Mouse (Mus musculus): ENCODE results near the gene Timp2. TPM values are rescaled to one million over a fixed set of nuclear protein-coding genes. Genes with fewer than 3 reads are reported as not detected.
A peak's percentile ranks its signal among the peaks of the same experiment; 100 is the strongest.
"Not testable (repeated sequence)": the region's sequence is repeated elsewhere in the genome, so short reads cannot be mapped to it uniquely, and the experiment has no call there.

Timp2 gene
- polyA plus RNA-seq, 1 experiment from 2014 or later = 57.5 TPM

GRCm38 (mm10) chr11:118307962-118308361, 47.6 kb downstream of the Timp2 start:
- not testable (repeated sequence) for H3K4me2 ChIP-seq; H3K4me3 ChIP-seq; ATAC-seq (ENCODE audit: low read depth); H3K27me3 ChIP-seq; H3K27ac ChIP-seq (replicated peaks); H3K9ac ChIP-seq; H3K9me3 ChIP-seq; H3K4me1 ChIP-seq (replicated peaks)
- WGBS = 83% methylated on average over 2 of the region's 2 CpGs
- H3K36me3 ChIP-seq = peaks cover 46% of the 10 kb centered on the region

DNA sequence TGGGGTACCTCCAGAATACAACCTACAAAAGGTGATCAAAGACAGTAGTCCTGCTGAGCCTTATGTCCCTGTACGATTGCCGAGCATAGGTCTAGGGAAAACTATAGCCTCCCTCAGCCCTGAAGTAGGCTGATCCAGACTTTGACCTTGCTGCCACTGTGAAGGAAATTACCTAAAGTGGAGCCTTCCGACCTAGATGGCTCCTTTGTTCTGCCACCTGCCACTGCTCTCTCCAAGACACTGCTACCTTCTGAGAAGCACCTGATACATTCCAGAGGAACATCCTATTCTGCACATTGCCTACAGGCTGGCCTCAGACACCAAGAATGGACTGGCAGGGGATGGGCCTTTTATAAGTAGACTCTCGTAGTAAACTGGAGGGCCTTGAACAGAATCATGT, 51.6 kb downstream of the Timp2 start:
- ATAC-seq (ENCODE audit: low read depth); H3K27ac ChIP-seq (replicated peaks); H3K9ac ChIP-seq; H3K27me3 ChIP-seq; H3K4me2 ChIP-seq; H3K4me3 ChIP-seq; H3K9me3 ChIP-seq; H3K4me1 ChIP-seq (replicated peaks): not testable (repeated sequence)
- 92% methylated on average over 4 of the region's 4 CpGs for WGBS
- peaks cover 31% of the 10 kb centered on the region for H3K36me3 ChIP-seq

GRCm38 (mm10) chr11:118298810-118299209, 56.7 kb downstream of the Timp2 start:
- Histone ChIP-seq H3K4me2 (no peak overlapping the region), H3K4me1 (replicated peaks) (no peaks in the 10 kb centered on the region), H3K27ac (replicated peaks) (no peak overlapping the region), H3K9ac (no peak overlapping the region), H3K4me3 (no peak overlapping the region), H3K36me3 (peaks cover 20% of the 10 kb centered on the region), H3K9me3 (no peaks in the 10 kb centered on the region), H3K27me3 (no peaks in the 10 kb centered on the region)
- WGBS = 81% methylated on average over 2 of the region's 2 CpGs
- ATAC-seq (ENCODE audit: low read depth) = no peak

DNA sequence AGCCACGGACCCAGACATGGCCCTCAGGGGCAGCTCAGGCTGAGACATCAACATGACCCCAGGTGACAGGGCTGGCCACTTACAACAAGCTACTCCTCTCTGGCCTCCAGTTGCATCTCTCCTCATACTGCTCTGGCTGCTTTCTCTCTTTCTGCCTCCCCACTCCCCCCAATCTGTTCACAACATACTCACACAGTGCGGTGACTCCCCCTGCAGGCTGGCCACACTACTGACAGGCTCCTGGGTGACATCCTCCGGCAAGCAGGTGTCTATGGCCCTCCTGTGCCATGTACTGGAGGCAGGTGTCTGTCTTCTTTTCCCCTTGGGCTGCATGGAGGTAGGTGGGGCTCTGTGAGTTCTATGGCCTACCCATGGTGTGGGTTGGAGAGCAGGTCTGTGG, 57.6 kb downstream of the Timp2 start:
- 87% methylated on average over 3 of the region's 3 CpGs for WGBS
- Histone ChIP-seq H3K4me3 (no peak overlapping the region), H3K27ac (replicated peaks) (no peak overlapping the region), H3K27me3 (no peaks in the 10 kb centered on the region), H3K4me1 (replicated peaks) (no peaks in the 10 kb centered on the region), H3K9ac (no peak overlapping the region), H3K9me3 (no peaks in the 10 kb centered on the region), H3K36me3 (peaks cover 13% of the 10 kb centered on the region), H3K4me2 (no peak overlapping the region)
- ATAC-seq (ENCODE audit: low read depth) = no peak

DNA sequence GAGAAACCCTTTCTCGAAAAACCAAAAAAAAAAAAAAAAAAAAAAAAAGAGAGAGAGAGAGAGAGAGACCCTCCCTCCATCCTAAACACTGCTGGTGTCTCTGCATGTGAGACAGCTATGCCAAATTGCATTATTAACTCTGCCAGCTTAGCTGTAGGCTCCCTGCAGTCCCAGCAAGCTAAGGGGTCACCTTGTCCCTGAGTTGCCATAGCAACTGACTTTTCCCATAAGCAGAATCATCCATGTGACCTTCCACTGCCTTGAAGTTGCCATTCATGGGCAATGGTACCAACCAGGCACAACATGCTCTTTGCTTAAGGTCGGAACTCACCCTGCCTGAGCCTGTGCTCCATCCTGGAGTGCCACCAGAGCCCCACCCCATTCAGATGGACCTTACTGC, 60.5 kb downstream of the Timp2 start:
- Histone ChIP-seq H3K9ac (no peak overlapping the region), H3K27ac (replicated peaks) (no peak overlapping the region), H3K4me3 (no peak overlapping the region), H3K4me2 (no peak overlapping the region), H3K36me3 (no peaks in the 10 kb centered on the region), H3K4me1 (replicated peaks) (peaks cover 10% of the 10 kb centered on the region), H3K9me3 (no peaks in the 10 kb centered on the region), H3K27me3 (no peaks in the 10 kb centered on the region)
- 83% methylated on average over 1 of the region's 2 CpGs for WGBS
- ATAC-seq (ENCODE audit: low read depth) = no peak

DNA sequence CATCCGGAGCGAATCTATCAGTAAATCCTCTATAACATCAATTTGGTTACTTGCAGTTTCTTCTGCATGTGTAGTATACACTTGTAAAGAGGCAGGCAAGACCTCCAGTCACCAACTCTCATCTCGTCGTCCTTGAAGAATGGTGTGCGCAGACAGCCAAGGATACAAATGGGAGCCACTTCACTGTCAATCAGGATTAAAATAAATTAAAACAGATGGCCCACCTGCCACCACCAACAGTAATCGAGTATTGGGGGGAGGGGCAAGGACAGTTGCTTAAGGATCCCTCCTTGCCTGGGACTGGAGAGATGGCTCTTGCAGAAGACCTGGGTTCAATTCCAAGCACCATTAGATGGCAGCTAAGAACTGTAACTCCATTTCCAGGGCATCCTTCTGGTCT, 62.9 kb downstream of the Timp2 start:
- H3K36me3 ChIP-seq = 0 out of 2 replicates have a peak, but pooled peaks cover 2% of the 10 kb centered on the region
- no peak overlapping the region for H3K4me2 ChIP-seq
- WGBS = 78% methylated on average over 6 of the region's 6 CpGs
- no peak overlapping the region for H3K27ac ChIP-seq (replicated peaks)
- no peaks in the 10 kb centered on the region for H3K9me3 ChIP-seq
- H3K4me1 ChIP-seq (replicated peaks) = peaks cover 21% of the 10 kb centered on the region
- H3K4me3 ChIP-seq = no peak overlapping the region
- H3K9ac ChIP-seq = no peak overlapping the region
- ATAC-seq (ENCODE audit: low read depth) = no peak
- no peaks in the 10 kb centered on the region for H3K27me3 ChIP-seq

GRCm38 (mm10) chr11:118289999-118290889, 65.3 kb downstream of the Timp2 start, which contains the start of gene Usp36:
Usp36 (minus strand) TSS chr11:118290244.
- H3K9ac ChIP-seq = peak within 1 kb of the TSS; percentile 86
- H3K36me3 ChIP-seq = peaks cover 26% of the 10 kb centered on the region
- H3K4me2 ChIP-seq = peak within 1 kb of the TSS; percentile 83
- H3K4me1 ChIP-seq (replicated peaks) = peaks cover 21% of the 10 kb centered on the region
- peak; percentile 99 for ATAC-seq (ENCODE audit: low read depth)
- peak within 1 kb of the TSS; percentile 93 for H3K27ac ChIP-seq (replicated peaks)
- no peaks in the 10 kb centered on the region for H3K27me3 ChIP-seq
- no peaks in the 10 kb centered on the region for H3K9me3 ChIP-seq
- WGBS = under 1% methylated on average over 68 of the region's 68 CpGs
- H3K4me3 ChIP-seq = peak within 1 kb of the TSS; percentile 66

- peak; percentile 28 for ATAC-seq (ENCODE audit: low read depth)
- peak overlapping the region; percentile 75 for H3K27ac ChIP-seq (replicated peaks)
- peaks cover 33% of the 10 kb centered on the region for H3K36me3 ChIP-seq
- no peaks in the 10 kb centered on the region for H3K27me3 ChIP-seq
- WGBS = under 1% methylated on average over 22 of the region's 22 CpGs
- H3K9me3 ChIP-seq = no peaks in the 10 kb centered on the region
- H3K4me2 ChIP-seq = peak overlapping the region; percentile 83
- peak overlapping the region; percentile 86 for H3K9ac ChIP-seq
- H3K4me1 ChIP-seq (replicated peaks) = peaks cover 21% of the 10 kb centered on the region
- peak overlapping the region; percentile 66 for H3K4me3 ChIP-seq
These were observed 66.0 kb downstream of the Timp2 start for GRCm38 (mm10) chr11:118289562-118289961.

GRCm38 (mm10) chr11:118289037-118289511, 66.5 kb downstream of the Timp2 start:
- WGBS = 2% methylated on average over 16 of the region's 16 CpGs
- Histone ChIP-seq H3K4me3 (peak overlapping the region; percentile 66), H3K4me1 (replicated peaks) (peaks cover 21% of the 10 kb centered on the region), H3K27me3 (no peaks in the 10 kb centered on the region), H3K9me3 (no peaks in the 10 kb centered on the region), H3K36me3 (peaks cover 37% of the 10 kb centered on the region), H3K27ac (replicated peaks) (peak overlapping the region; percentile 75), H3K4me2 (peak overlapping the region; percentile 83), H3K9ac (peak overlapping the region; percentile 86)
- no peak for ATAC-seq (ENCODE audit: low read depth)

GRCm38 (mm10) chr11:118287573-118287972, 68.0 kb downstream of the Timp2 start:
- 0 out of 2 replicates have a peak overlapping the region, but pooled peaks have one; percentile 22 for H3K9ac ChIP-seq
- peaks cover 21% of the 10 kb centered on the region for H3K4me1 ChIP-seq (replicated peaks)
- H3K36me3 ChIP-seq = peaks cover 52% of the 10 kb centered on the region
- no peaks in the 10 kb centered on the region for H3K9me3 ChIP-seq
- 96% methylated on average over 9 of the region's 9 CpGs for WGBS
- no peak overlapping the region for H3K4me2 ChIP-seq
- no peak for ATAC-seq (ENCODE audit: low read depth)
- H3K27me3 ChIP-seq = no peaks in the 10 kb centered on the region
- H3K27ac ChIP-seq (replicated peaks) = no peak overlapping the region
- H3K4me3 ChIP-seq = no peak overlapping the region

GRCm38 (mm10) chr11:118286434-118286833, 69.1 kb downstream of the Timp2 start:
- Histone ChIP-seq H3K4me3 (no peak overlapping the region), H3K4me2 (no peak overlapping the region), H3K9ac (no peak overlapping the region), H3K27me3 (no peaks in the 10 kb centered on the region), H3K27ac (replicated peaks) (no peak overlapping the region), H3K36me3 (peaks cover 64% of the 10 kb centered on the region), H3K4me1 (replicated peaks) (peaks cover 21% of the 10 kb centered on the region), H3K9me3 (no peaks in the 10 kb centered on the region)
- whole genome bisulfite sequencing = 96% methylated on average over 9 of the region's 9 CpGs
- ATAC-seq (ENCODE audit: low read depth) = no peak

- H3K4me3 ChIP-seq = no peak overlapping the region
- H3K4me1 ChIP-seq (replicated peaks) = peaks cover 14% of the 10 kb centered on the region
- H3K36me3 ChIP-seq = peaks cover 70% of the 10 kb centered on the region
- no peak overlapping the region for H3K27ac ChIP-seq (replicated peaks)
- no peaks in the 10 kb centered on the region for H3K27me3 ChIP-seq
- no peak for ATAC-seq (ENCODE audit: low read depth)
- no peak overlapping the region for H3K4me2 ChIP-seq
- 94% methylated on average over 13 of the region's 13 CpGs for WGBS
- no peaks in the 10 kb centered on the region for H3K9me3 ChIP-seq
- H3K9ac ChIP-seq = no peak overlapping the region
These were observed 69.7 kb downstream of the Timp2 start for GRCm38 (mm10) chr11:118285791-118286190.

Data from neural tube, embryonic 13.5 days (tissue).